Mouse (Mus musculus) duodenum, adult 2 months (tissue): ENCODE measurements around the gene Fhod1. TPM values are rescaled to one million over a fixed set of nuclear protein-coding genes. Genes with fewer than 3 reads are reported as not detected.

ENCODE experiments used
- polyA plus RNA-seq: library from polyadenylated mRNA; depleted of rRNA; stranded (reverse); fragments of >200 nt; gene quantifications from 2 replicates; pipeline ENCODE4 v1.2.3, GENCODE M21; 2012; ENCODE audit warnings: low replicate concordance; rRNA removed

Fhod1 gene
- 18.1 and 20.1 TPM in 2 replicates for polyA plus RNA-seq

GRCm38 (mm10) chr8:105347428-105348221, at the start of gene Fhod1:
Gene Fhod1, minus strand, starts transcription at chr8:105347953.

GRCm38 (mm10) chr8:105373032-105373431, 25.3 kb upstream of the Fhod1 start, which contains the start of gene Plekhg4:
Gene Plekhg4, plus strand, starts transcription at chr8:105373274.

GRCm38 (mm10) chr8:105348450-105349095, 820 bp upstream of the Fhod1 start, which contains the start of gene Slc9a5:
Gene Slc9a5, plus strand, starts transcription at chr8:105348843.

GRCm38 (mm10) chr8:105326141-105326672, 21.5 kb downstream of the Fhod1 start, which contains the start of the genes Lrrc29 and Tmem208:
Gene Lrrc29, minus strand, starts transcription at chr8:105326278.
Gene Tmem208, plus strand, starts transcription at chr8:105326354.

GRCm38 (mm10) chr8:105305211-105306145, 42.3 kb downstream of the Fhod1 start, which contains the start of gene Elmo3:
Gene Elmo3, plus strand, starts transcription at chr8:105305601.

GRCm38 (mm10) chr8:105297511-105298192, 50.1 kb downstream of the Fhod1 start, which contains the start of gene E2f4:
Gene E2f4, plus strand, starts transcription at chr8:105297663.

GRCm38 (mm10) chr8:105295895-105296573, 51.7 kb downstream of the Fhod1 start, which contains the start of gene Exoc3l:
Gene Exoc3l, minus strand, starts transcription at chr8:105296101.

GRCm38 (mm10) chr8:105289805-105290460, 57.8 kb downstream of the Fhod1 start, which contains the start of gene 4931428F04Rik:
Gene 4931428F04Rik, minus strand, starts transcription at chr8:105289864.

Other genes starting within 250 kb of the Fhod1 start
- not detected in 2 replicates for gene Ces4a, start 216.2 kb downstream of the Fhod1 start, polyA plus RNA-seq
- gene Cbfb, start 177.3 kb downstream of the Fhod1 start, polyA plus RNA-seq, result 2.2 and 2.7 TPM in 2 replicates
- 8.2 and 10.4 TPM in 2 replicates for gene D230025D16Rik, start 122.8 kb downstream of the Fhod1 start, polyA plus RNA-seq
- 9.6 and 16.2 TPM in 2 replicates for gene B3gnt9, start 92.8 kb downstream of the Fhod1 start, polyA plus RNA-seq
- 62.3 and 127 TPM in 2 replicates for gene Tradd, start 83.3 kb downstream of the Fhod1 start, polyA plus RNA-seq
- gene Fbxl8, start 83.3 kb downstream of the Fhod1 start, polyA plus RNA-seq, result 13.1 and 36.2 TPM in 2 replicates
- gene Hsf4, start 78.2 kb downstream of the Fhod1 start, polyA plus RNA-seq, result 1.0 and 1.4 TPM in 2 replicates
- gene Nol3, start 71.8 kb downstream of the Fhod1 start, polyA plus RNA-seq, result 0.64 and 0.90 TPM in 2 replicates
- 0.97 and 2.4 TPM in 2 replicates for gene 4931428F04Rik, start 58.1 kb downstream of the Fhod1 start, polyA plus RNA-seq
- gene Exoc3l, start 51.9 kb downstream of the Fhod1 start, polyA plus RNA-seq, result 3.0 and 3.4 TPM in 2 replicates
- 107 and 138 TPM in 2 replicates for gene E2f4, start 50.3 kb downstream of the Fhod1 start, polyA plus RNA-seq
- gene Elmo3, start 42.4 kb downstream of the Fhod1 start, polyA plus RNA-seq, result 58.7 and 87.7 TPM in 2 replicates
- gene Lrrc29, start 21.7 kb downstream of the Fhod1 start, polyA plus RNA-seq, result 6.5 and 8.6 TPM in 2 replicates
- 120 and 146 TPM in 2 replicates for gene Tmem208, start 21.6 kb downstream of the Fhod1 start, polyA plus RNA-seq
- 3.2 and 4.5 TPM in 2 replicates for gene Slc9a5, start 890 bp upstream of the Fhod1 start, polyA plus RNA-seq
- 0.33 and 0.41 TPM in 2 replicates for gene Plekhg4, start 25.3 kb upstream of the Fhod1 start, polyA plus RNA-seq
- gene Kctd19, start 65.5 kb upstream of the Fhod1 start, polyA plus RNA-seq, result 0.06 TPM in 1 of 2 replicates, not detected in the other
- 0.22 TPM in 1 of 2 replicates, not detected in the other for gene Lrrc36, start 65.6 kb upstream of the Fhod1 start, polyA plus RNA-seq
- gene Tppp3, start 123.6 kb upstream of the Fhod1 start, polyA plus RNA-seq, result 53.0 and 57.7 TPM in 2 replicates
- 17.9 and 29.4 TPM in 2 replicates for gene Zdhhc1, start 148.9 kb upstream of the Fhod1 start, polyA plus RNA-seq
- gene Hsd11b2, start 170.8 kb upstream of the Fhod1 start, polyA plus RNA-seq, result 11.0 and 11.1 TPM in 2 replicates
- gene Atp6v0d1, start 218.1 kb upstream of the Fhod1 start, polyA plus RNA-seq, result 48.4 and 63.4 TPM in 2 replicates